Mouse (Mus musculus) heart, postnatal 14 days (tissue): ENCODE data around the gene Pepd. TPM values are rescaled to one million over a fixed set of nuclear protein-coding genes. Genes with fewer than 3 reads are reported as not detected.

ENCODE experiments used
- DNase-seq, 2 experiments: peaks; one replicate each; pipeline ENCODE4 v3.0.0; 2021 to 2022
- intact Hi-C: fragments of 180-260 bp; cut with DNase I; formaldehyde crosslinking; loops from one replicate; pipeline ENCODE4 v1.15.1; 2025
- total RNA-seq, 2 experiments: library from RNA; stranded (reverse); gene quantifications; 2 replicates each; pipeline ENCODE4 v1.2.3; 2021

Pepd gene
- total RNA-seq, 2 experiments from 2014 or later: 22.2 to 23.9 TPM

GRCm38 (mm10) chr7:35023251-35023650 is 111.1 kb downstream of the Pepd start:
- intact Hi-C loops: no loop called here
- DNase-seq: no peak

- intact Hi-C loops: loop anchor here (2.0 kb wide), 1 partner anchor 240 kb away; no protein-coding TSS in a partner anchor
- no peak for DNase-seq
Measured at GRCm38 (mm10) chr7:35024426-35024825, 112.2 kb downstream of the Pepd start.

GRCm38 (mm10) chr7:35025409-35026275 is 113.5 kb downstream of the Pepd start:
- peak; percentile 81 to 89 for DNase-seq
- intact Hi-C loops: loop anchor here (1.0 to 2.0 kb wide), 4 partner anchors 93 to 239 kb away; no protein-coding TSS in a partner anchor

GRCm38 (mm10) chr7:35026276-35026630 is 114.1 kb downstream of the Pepd start:
- intact Hi-C loops: loop anchor here (1.0 kb wide), 2 partner anchors 92 to 143 kb away; no protein-coding TSS in a partner anchor
- DNase-seq: no peak

- peak; percentile 64 to 72 for DNase-seq
- intact Hi-C loops: loop anchor here (1.0 kb wide), 2 partner anchors 91 to 142 kb away; no protein-coding TSS in a partner anchor
Measured at GRCm38 (mm10) chr7:35026838-35027291, 114.7 kb downstream of the Pepd start.

DNA sequence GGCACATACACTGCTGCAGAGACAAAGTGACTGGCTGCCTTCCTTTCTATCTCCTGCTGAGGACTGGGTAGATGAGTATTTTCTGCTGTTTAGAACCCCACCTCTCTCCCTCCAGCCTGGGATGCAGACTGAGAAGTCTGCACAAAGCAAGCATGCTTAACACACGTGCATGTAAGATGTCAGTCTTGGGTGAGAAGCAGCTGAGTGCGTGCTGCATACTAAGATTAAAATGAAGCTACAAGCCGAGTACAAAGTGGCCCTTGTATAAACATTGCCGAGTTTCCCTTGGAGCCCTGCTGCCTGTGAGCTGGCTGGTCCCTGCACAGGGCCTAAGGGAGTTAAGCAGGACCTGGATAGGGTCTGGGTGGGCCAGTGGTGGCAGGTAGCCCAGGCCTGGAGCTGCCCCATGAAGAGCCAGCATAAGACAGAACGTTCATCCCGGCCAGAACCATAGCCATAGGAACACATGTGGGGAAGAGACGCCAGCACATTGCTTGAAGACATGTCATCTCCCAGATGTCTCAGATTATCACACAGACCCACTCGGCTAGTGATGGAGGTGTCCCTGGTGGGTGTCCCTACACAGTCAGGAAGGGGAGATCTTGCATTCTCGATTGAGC is 115.7 kb downstream of the Pepd start:
- intact Hi-C loops: no loop called here
- DNase-seq: no peak

- DNase-seq: no peak
- intact Hi-C loops: no loop called here
Measured at GRCm38 (mm10) chr7:35028559-35028958, 116.4 kb downstream of the Pepd start.

DNA sequence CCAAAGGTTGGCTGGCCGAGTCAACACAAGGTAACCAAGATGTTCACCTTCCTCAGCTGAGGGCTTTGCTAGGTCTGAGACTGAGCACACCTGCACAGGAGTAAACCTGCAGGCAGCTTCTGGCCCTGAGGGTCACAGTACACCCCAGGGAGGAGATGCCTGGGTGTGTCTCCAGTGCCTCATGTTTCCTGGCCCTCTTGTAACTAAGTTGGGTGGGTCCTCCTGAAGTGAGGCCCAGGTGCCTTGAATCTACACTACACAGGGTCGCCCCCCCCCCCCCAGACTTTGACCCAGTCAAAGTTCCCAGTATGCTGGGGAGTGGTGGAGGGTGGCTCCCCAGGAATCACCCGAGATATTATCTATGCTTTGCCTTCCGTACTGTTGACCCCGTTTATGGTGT is 117.0 kb downstream of the Pepd start:
- intact Hi-C loops: no loop called here

GRCm38 (mm10) chr7:35029648-35030047 is 117.5 kb downstream of the Pepd start:
- DNase-seq: no peak
- intact Hi-C loops: no loop called here

More for the DNA sequence above, 117.0 kb downstream of the Pepd start:
- DNase-seq: no peak

GRCm38 (mm10) chr7:35030567-35030966 is 118.4 kb downstream of the Pepd start:
- DNase-seq: no peak
- intact Hi-C loops: no loop called here

DNA sequence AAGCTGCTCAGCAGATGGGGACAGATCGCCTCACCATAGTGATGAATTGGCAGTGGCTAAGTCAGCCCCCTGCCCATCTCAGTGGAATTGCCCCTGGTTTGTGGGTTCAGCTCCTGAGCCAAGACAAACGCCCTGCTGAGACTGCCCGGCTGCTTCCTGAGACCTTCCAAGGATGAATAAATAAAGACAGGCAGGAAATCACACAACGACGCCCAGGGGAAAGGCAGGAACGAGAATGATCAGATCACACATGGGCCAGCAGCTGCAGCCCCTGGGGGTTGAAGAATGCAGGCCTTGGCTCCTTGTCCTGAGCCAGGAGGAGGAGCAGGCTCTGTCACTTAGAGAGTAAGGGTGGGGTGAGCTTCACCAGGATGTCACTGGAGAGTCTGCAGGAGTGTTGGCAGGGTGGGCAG is 123.0 kb downstream of the Pepd start:
- intact Hi-C loops: no loop called here
- DNase-seq: peak; percentile 31 to 48

DNA sequence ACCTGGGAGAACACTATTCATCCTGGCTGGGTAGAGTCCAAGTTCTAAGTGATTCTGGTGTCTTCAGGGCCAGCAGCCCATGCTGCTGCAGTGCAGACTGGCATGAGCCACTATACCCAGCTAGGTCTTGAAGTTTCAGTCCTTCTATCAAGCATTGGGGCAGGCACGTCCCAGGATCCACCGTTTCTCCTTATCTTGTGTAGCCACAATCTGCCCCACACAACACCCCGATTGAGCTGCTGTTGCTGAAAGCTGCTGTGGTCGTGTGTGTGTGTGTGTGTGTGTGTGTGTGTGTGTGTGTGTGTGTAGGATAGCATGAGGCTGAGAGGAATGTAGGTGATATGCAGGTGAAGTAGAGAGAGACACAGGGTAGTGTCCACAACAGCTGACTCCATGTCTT is 123.4 kb downstream of the Pepd start:
- intact Hi-C loops: no loop called here
- DNase-seq: no peak

GRCm38 (mm10) chr7:35036266-35036731 is 124.1 kb downstream of the Pepd start:
- intact Hi-C loops: no loop called here

DNA sequence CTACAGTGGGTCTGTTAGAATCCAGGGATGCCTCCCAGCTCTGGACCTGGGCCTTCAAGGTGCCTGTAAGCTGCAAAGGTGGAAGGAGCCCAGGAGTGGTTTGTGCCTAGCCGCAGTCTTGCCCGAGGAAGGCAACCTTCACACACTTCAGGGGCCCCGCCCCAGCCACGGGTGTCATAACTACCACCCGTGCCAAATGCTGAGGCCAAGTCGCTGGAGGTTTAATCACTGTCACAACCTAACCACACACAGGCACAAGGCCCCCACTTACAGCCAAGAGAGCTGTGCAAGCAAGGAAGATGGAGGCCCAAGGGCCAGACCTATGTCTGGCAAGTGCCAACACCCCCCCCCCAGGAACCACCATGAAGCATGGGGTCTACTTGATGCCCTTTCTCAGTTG is 125.2 kb downstream of the Pepd start:
- no peak for DNase-seq
- intact Hi-C loops: no loop called here

More at GRCm38 (mm10) chr7:35036266-35036731, 124.1 kb downstream of the Pepd start:
- peak; percentile 60 to 68 for DNase-seq

- intact Hi-C loops: no loop called here
- DNase-seq: no peak
Measured at GRCm38 (mm10) chr7:35040176-35040972, 128.2 kb downstream of the Pepd start.

DNA sequence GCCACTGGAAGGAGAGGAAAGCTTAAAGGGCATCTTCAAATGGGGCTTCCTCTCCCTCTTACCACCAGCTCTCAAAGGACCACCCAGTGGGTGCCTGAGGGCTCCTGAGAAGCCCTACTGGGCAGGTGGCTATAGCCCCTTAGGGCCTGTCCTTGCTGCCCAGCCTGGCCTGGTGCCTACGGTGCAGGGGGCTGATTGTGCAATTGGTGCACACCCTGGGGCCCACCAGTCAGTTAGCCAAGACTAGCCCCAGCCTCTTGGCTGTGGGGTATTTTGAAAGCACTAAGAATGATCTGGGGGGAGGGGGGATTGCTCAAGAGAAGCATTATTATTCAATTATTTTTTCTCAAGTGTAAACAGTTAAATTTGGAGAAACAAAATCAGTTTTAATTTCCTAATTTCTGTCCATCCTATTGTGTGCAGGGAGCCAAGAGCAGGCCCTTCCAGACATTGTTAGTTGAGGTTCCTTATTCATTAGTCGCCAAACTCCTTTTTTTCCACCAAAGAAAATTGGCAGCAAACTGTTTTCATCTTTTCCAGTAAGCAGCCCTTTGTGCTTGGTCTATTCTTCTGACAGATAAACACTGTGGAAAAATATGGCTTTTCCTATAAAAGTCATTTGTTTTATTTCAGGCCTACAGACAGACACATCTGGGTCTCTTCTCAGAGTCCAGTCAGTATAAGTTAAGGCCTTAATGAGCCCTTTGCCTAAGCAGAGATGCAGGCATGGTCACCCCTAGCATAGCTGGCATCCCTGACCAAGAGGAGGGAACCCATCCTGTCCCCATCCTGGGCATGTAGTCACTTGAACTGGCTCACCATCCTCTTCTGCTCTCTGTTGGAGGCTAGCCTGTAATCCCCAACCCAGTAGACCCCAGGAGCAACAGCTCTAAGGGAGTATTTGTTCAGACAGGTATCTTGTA is 129.4 kb downstream of the Pepd start:
- peak; percentile 35 to 57 for DNase-seq
- intact Hi-C loops: no loop called here

GRCm38 (mm10) chr7:35042209-35042554 is 130.0 kb downstream of the Pepd start:
- intact Hi-C loops: no loop called here

DNA sequence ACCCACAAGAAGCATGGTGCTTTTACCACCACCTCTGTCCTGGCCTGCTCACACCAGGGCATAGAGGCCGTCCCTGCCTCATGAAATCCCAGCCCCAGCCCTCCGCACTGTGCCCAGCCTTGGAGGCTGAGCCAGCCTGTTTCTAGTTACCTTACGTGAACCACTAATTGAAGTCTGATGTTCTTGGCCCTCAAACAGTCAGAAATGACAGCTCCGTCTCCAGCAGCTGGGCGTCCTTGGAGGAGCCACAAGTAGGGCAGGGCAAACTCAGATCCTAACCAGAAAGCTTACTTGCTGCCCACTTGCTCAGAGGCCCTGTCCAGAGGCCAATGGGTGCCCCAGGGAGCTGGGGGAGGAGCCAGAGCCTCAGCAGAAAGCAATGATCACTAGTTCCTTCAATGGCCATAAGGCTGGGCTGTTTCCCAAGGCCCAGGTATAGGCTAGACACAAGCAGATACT is 130.6 kb downstream of the Pepd start:
- intact Hi-C loops: no loop called here
- DNase-seq: peak in 1 of 2 experiments; percentile 54

More at GRCm38 (mm10) chr7:35042209-35042554, 130.0 kb downstream of the Pepd start:
- no peak for DNase-seq

- DNase-seq: no peak
- intact Hi-C loops: no loop called here
Measured at GRCm38 (mm10) chr7:35043266-35043817, 131.2 kb downstream of the Pepd start.
